Mouse (Mus musculus): ENCODE measurements around the gene Snx17.

DNA sequence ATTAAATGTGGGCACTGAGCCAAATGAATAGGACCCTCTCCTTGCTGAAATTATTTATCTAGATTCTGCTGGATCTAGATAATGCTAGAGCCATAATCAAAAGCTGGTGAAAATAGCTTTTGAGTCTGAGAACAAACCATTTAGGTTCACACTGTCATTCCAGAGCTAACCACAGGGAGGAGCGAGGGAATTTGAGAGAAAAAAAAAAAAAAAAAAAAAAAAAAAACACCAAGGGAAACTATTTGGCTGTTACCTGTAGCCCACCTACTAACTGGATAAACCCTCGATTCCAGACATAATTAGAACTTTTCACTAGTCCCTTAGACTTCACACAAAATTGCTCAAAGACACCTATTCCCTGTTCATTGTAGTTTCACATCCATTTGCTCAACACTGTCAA lies 26.0 kb downstream of the Snx17 start:
- no peak for TF ChIP-seq EP300 (optimal IDR thresholded peaks at IDR 0.05)
- TF ChIP-seq CTCF (IDR thresholded peaks at IDR 0.05; ENCODE audit: low read depth), result peak; percentile 58

Measured in stomach, postnatal 0 days (tissue).